Mouse (Mus musculus): Measurements from ENCODE around the gene Agtpbp1.
"Not testable (repeated sequence)": the region's sequence is repeated elsewhere in the genome, so short reads cannot be mapped to it uniquely, and the experiment has no call there.

The Agtpbp1 gene

GRCm38 (mm10) chr13:59584947-59585647 is at the start of gene Agtpbp1, which contains the start of gene Naa35:
Gene Agtpbp1, minus strand, starts transcription at chr13:59585227.
Gene Naa35, plus strand, starts transcription at chr13:59585259.
- DNase-seq (ENCODE audit: low spot score), result peak; percentile 98

GRCm38 (mm10) chr13:59634637-59635036 is 49.6 kb upstream of the Agtpbp1 start:
- no peak for DNase-seq (ENCODE audit: low spot score)

GRCm38 (mm10) chr13:59626739-59627138 is 41.7 kb upstream of the Agtpbp1 start:
- no peak for DNase-seq (ENCODE audit: low spot score)

- no peak for DNase-seq (ENCODE audit: low spot score)
These were observed 39.9 kb upstream of the Agtpbp1 start for GRCm38 (mm10) chr13:59624903-59625302.

GRCm38 (mm10) chr13:59624389-59624788 is 39.4 kb upstream of the Agtpbp1 start:
- DNase-seq (ENCODE audit: low spot score), result no peak

- no peak for DNase-seq (ENCODE audit: low spot score)
These were observed 36.8 kb upstream of the Agtpbp1 start for GRCm38 (mm10) chr13:59621643-59622489.

- DNase-seq (ENCODE audit: low spot score), result no peak
These were observed 33.4 kb upstream of the Agtpbp1 start for GRCm38 (mm10) chr13:59618463-59618862.

GRCm38 (mm10) chr13:59615554-59615953 is 30.5 kb upstream of the Agtpbp1 start:
- DNase-seq (ENCODE audit: low spot score), result no peak

GRCm38 (mm10) chr13:59615152-59615551 is 30.1 kb upstream of the Agtpbp1 start:
- no peak for DNase-seq (ENCODE audit: low spot score)

GRCm38 (mm10) chr13:59613868-59614267 is 28.8 kb upstream of the Agtpbp1 start:
- no peak for DNase-seq (ENCODE audit: low spot score)

- no peak for DNase-seq (ENCODE audit: low spot score)
These were observed 25.4 kb upstream of the Agtpbp1 start for GRCm38 (mm10) chr13:59610437-59610836.

GRCm38 (mm10) chr13:59609885-59610284 is 24.9 kb upstream of the Agtpbp1 start:
- DNase-seq (ENCODE audit: low spot score), result no peak

- DNase-seq (ENCODE audit: low spot score), result no peak
These were observed 20.3 kb upstream of the Agtpbp1 start for GRCm38 (mm10) chr13:59605221-59605922.

GRCm38 (mm10) chr13:59604511-59604910 is 19.5 kb upstream of the Agtpbp1 start:
- no peak for DNase-seq (ENCODE audit: low spot score)

- DNase-seq (ENCODE audit: low spot score), result no peak
These were observed 18.1 kb upstream of the Agtpbp1 start for GRCm38 (mm10) chr13:59603096-59603495.

- no peak for DNase-seq (ENCODE audit: low spot score)
These were observed 7.6 kb upstream of the Agtpbp1 start for GRCm38 (mm10) chr13:59592630-59593029.

- not testable (repeated sequence) for DNase-seq (ENCODE audit: low spot score)
These were observed 7.0 kb upstream of the Agtpbp1 start for GRCm38 (mm10) chr13:59592058-59592457.

- DNase-seq (ENCODE audit: low spot score), result no peak
These were observed 5.7 kb upstream of the Agtpbp1 start for GRCm38 (mm10) chr13:59590691-59591090.

- no peak for DNase-seq (ENCODE audit: low spot score)
These were observed 4.6 kb upstream of the Agtpbp1 start for GRCm38 (mm10) chr13:59589672-59590071.

GRCm38 (mm10) chr13:59587201-59587600 is 2.2 kb upstream of the Agtpbp1 start:
- no peak for DNase-seq (ENCODE audit: low spot score)

GRCm38 (mm10) chr13:59585648-59586005 is 600 bp upstream of the Agtpbp1 start:
- DNase-seq (ENCODE audit: low spot score), result no peak

- DNase-seq (ENCODE audit: low spot score), result peak; percentile 21
These were observed 546 bp downstream of the Agtpbp1 start for GRCm38 (mm10) chr13:59584481-59584880.

GRCm38 (mm10) chr13:59580954-59581353 is 4.1 kb downstream of the Agtpbp1 start:
- DNase-seq (ENCODE audit: low spot score), result no peak
